Mouse (Mus musculus) retina, embryonic 14.5 days (tissue): ENCODE measurements around the gene Slc5a10.

Experiments
- DNase-seq: peaks from one replicate; pipeline ENCODE4 v3.0.0-alpha.2; 2015; ENCODE audit warnings: low spot score

Gene Slc5a10

GRCm38 (mm10) chr11:61705581-61705980, 15.0 kb downstream of the Slc5a10 start:
- DNase-seq = no peak

GRCm38 (mm10) chr11:61702494-61702893, 18.1 kb downstream of the Slc5a10 start:
- no peak for DNase-seq

- DNase-seq = peak; percentile 47
Observed at GRCm38 (mm10) chr11:61701696-61702095, 18.9 kb downstream of the Slc5a10 start.

- no peak for DNase-seq
Observed at GRCm38 (mm10) chr11:61699933-61700332, 20.7 kb downstream of the Slc5a10 start.

- DNase-seq = no peak
Observed at GRCm38 (mm10) chr11:61699460-61699859, 21.2 kb downstream of the Slc5a10 start.

GRCm38 (mm10) chr11:61698852-61699251, 21.8 kb downstream of the Slc5a10 start:
- DNase-seq = no peak

- DNase-seq = no peak
Observed at GRCm38 (mm10) chr11:61692996-61693395, 27.6 kb downstream of the Slc5a10 start.

GRCm38 (mm10) chr11:61687595-61687994, 33.0 kb downstream of the Slc5a10 start:
- DNase-seq = no peak

- no peak for DNase-seq
Observed at GRCm38 (mm10) chr11:61686906-61687453, 33.6 kb downstream of the Slc5a10 start.

- no peak for DNase-seq
Observed at GRCm38 (mm10) chr11:61686141-61686540, 34.5 kb downstream of the Slc5a10 start.

- no peak for DNase-seq
Observed at GRCm38 (mm10) chr11:61685119-61685725, 35.4 kb downstream of the Slc5a10 start.

GRCm38 (mm10) chr11:61683907-61684731, 36.5 kb downstream of the Slc5a10 start, which contains the start of gene Fam83g:
Gene Fam83g (plus strand): TSS chr11:61684091.
- DNase-seq = peak; percentile 75

- DNase-seq = no peak
Observed at GRCm38 (mm10) chr11:61679091-61679866, 41.3 kb downstream of the Slc5a10 start.

- no peak for DNase-seq
Observed at GRCm38 (mm10) chr11:61677709-61678108, 42.9 kb downstream of the Slc5a10 start.

GRCm38 (mm10) chr11:61676216-61676854, 44.3 kb downstream of the Slc5a10 start:
- DNase-seq = no peak

GRCm38 (mm10) chr11:61675332-61675731, 45.3 kb downstream of the Slc5a10 start:
- no peak for DNase-seq

GRCm38 (mm10) chr11:61674839-61675159, 45.8 kb downstream of the Slc5a10 start:
- DNase-seq = peak; percentile 78

GRCm38 (mm10) chr11:61674151-61674838, 46.3 kb downstream of the Slc5a10 start:
- DNase-seq = no peak

- DNase-seq = peak; percentile 52
Observed at GRCm38 (mm10) chr11:61673686-61674085, 46.9 kb downstream of the Slc5a10 start.

- DNase-seq = no peak
Observed at GRCm38 (mm10) chr11:61671781-61672383, 48.7 kb downstream of the Slc5a10 start.
